Mouse (Mus musculus): ENCODE measurements at regions not wholly inside any gene's neighbourhood (a gene's known extent, or its start where the extent isn't known, plus 50 kb on each side); places are given as distances from the start of the nearest gene placed in this dataset.

DNA sequence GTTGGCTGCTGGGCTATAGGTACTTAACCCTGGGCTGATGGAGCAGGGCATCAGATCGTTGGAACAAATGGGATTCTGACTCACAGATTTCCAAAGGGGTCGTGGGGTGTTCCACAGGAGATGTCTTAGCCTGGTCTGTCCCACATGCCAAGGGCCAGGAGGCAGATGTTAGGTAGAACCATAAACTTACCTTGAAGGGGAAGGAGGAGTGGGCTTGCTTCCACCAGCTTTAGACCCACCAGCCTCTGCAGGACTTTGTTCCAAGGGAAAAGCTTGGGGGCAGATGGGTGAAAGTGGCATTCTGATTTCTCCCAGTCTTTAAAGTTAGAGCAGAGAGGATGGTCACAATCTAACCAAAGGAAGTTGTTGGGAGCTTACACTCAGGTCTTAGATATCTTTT lies 165.7 kb upstream of the Agap1 start:
- no peak for DNase-seq

DNA sequence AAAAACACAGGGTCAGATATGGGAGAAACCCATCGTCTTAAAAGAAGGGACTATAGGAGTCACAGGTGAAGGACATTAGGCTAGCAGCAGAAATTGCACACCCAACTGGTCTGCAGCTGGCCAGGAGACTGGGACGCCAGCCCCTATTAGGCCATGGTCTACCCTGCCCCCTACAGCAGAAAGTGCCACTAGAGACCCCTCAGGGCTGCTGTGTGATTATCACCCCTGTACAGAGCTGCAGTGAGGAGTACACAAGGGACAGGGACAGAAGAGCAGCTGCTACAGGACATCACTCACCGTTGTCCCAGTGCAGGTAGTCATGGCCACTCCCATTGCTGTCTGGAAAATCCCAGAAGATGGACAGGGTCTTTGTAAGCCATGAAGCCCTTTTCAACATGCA lies 157.9 kb upstream of the Agap1 start:
- no peak for DNase-seq

DNA sequence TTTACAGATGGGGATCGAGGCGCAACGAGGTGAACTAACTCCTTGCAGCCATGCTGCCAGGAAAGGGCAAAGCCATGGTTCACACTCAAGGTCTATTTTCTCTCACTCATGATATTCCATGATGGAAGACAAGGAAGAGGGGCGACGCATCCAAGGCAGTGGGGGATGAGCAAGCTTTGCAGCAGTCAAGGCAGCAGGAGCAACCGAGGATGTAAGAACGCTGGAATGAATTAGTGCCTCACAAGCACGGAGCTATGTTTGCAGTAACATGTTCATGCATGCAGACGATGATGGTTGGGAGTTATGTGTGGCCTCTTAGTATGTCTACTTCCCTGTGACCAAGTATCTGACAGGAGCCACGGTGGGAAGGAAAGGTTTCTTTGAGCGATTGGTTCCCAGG lies 156.8 kb upstream of the Agap1 start:
- no peak for DNase-seq

DNA sequence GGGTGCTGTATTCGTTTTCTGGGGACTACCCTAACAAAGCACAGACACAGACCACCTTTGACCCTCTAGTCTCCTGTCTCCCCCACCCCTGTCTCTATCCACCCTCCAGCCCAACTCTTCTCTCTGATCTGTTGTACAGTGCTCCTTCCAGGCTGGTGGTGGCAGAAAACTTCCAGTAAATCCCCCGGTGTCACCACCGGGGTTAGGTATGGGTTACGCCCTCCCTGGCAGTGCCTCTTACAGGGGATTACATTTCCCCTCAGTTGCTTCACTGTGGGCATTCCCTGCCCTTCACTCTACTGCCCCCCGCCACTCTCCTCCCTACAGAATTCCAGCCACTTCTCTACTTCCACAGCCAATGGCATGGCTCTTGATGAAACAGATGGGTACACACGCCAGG lies 153.5 kb upstream of the Agap1 start:
- DNase-seq = no peak

DNA sequence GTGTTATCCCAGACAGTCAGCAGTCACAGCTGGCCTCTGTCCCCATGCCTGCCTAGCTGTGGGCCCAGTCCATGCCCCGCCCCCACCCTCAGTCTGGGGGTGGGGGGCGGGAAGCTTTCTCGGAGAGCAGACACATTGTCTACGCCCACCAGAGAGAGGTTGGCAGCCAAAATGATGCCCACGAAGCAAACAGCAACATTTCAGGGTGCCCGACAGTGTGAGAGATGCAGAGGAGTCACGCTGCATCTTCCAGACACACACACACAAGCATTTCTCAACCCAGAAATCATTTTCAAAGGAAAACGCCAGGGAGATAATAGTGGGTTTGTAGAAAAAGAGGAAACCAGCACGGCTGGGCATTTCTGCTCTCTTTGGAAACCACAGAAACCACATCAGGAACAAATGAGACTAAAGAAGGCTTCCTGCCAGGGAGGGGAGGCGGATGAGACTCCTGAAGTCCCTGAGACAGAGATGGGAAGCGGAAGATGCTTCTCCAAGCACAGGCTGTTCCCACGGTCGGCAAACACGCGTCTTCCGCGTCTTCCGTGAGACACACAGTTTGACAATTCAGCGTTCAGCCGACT lies 152.1 kb upstream of the Agap1 start:
- no peak for DNase-seq

DNA sequence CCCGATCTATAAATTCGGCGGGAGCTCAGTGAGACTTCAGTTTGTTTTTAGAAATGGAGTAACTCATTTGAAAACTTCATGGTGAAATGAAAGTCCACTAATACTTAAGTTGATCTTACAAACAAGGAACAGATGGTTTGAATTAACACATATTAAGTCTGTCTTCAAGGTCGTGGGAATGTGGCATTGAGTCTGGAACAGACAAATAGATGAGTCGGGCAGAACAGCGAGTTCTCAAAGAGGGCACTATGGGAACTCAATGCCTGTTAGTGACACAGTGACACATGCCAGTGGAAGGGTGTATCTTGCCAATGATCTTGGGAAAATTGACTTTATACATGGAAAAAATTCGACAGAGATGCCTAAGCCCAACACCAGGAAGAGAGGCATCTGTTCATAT lies 149.4 kb upstream of the Agap1 start:
- no peak for DNase-seq

DNA sequence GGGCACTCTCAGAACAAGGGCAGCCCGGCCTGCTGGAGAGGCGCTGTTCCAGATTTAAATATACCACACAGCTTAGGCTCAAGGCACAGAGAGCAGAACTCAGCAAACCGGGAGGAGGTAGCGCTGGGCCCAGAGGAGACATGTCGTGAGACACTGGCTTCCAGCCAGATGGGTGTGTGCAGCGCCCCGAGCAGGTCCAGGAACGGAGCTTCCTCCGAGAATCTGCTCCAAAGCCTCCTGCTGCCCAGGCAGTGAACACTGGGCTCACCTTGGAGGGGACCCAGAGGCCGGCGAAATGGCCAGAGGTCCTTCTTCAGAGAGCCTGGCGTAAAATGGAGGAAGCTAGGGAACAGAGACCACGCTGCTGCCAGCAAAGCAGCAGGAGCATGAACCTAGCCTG lies 145.8 kb upstream of the Agap1 start:
- DNase-seq = peak; percentile 64

DNA sequence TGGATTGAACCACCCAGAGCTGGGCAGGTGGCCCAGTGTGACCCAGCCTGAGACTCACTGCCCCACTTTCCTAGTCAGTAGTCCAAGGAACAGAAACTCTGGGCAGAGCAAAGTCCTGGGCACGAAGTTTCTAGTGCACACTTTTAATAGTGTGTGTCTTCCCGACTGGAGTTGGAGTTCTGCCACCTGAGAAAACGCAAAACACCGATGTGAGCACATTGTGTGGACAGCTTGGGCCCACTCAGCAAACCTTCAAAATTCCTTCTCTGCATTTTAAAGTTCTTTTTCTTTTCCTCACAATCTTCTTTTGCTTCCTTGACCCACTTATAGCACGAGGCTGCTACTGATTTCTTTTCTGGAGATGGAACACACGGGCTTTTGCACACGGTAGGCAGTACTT lies 141.5 kb upstream of the Agap1 start:
- no peak for DNase-seq

DNA sequence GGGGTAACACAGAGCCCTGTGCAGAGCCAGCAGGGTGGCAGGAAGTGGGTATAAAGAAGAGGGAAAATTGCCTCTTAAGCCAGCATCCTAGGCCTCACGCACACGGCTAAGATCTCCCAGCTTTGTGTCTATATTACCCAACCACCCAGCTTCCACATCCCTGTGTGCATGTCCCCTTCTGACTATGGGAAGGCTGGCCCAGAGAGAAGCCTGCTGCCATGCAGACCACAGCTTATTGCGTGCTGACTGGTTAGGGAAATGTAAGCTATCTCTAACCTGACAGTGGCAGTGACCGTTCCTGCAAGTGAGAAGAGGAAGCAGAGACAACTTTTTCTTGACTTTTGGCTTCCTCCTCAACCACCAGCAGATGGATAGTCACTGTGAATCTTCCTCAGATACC lies 136.7 kb upstream of the Agap1 start:
- no peak for DNase-seq

DNA sequence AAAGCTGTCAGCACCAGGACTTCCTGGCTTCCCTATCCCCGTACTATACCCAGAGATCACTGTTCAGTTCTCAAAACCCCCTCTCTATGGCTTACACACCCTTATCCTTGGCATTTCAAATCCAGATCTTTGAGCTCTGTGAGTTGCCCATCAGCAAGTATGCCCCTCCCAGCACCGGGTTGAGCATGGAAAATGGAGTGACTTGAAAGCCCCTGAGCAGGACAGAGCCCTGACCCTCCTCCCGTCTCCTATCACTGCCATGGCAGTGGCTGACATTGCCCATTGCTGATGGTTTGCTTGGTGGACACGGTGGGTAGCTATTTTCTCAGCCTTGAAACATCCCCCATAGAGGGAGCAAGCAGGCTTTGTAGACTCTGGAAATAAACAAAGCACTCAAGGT lies 135.9 kb upstream of the Agap1 start:
- no peak for DNase-seq

DNA sequence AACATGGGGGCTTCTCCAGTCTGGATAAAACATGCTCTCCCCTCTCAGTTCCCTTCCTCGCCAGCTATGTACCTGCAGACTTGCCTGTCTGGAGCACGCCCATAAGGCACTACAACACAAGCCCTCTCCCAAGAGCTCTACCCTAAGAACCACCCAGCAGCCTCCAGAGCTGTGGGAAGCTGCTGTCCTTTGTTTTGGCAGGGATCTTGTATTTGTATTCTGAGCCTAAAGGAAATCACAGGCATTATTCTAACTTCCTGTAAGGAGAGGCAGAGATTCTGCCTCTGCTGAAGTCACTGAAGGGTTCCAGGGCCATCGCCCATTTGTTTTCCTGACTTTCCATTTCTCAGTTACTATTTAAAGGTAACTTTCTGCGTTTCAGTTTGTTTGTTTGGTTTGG lies 132.0 kb upstream of the Agap1 start:
- no peak for DNase-seq

DNA sequence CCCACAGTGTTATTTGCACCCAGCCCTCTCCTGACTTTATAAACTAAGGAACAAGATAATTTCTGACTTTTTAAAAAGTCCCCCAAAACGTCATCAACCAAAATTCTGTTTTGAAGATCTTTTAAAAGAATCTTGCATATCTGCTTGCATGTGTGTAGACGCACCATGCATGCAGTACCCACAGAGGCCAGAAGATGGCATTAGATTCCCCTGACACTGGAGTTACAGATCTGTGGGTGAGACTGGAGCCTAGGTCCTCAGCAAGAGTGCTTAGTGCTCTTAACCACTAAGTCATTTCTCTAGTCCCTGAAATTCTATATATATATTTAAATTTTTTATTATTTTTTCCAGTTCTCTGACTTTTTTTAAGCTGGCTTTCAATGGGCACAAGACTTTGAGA lies 131.5 kb upstream of the Agap1 start:
- DNase-seq = peak; percentile 78

DNA sequence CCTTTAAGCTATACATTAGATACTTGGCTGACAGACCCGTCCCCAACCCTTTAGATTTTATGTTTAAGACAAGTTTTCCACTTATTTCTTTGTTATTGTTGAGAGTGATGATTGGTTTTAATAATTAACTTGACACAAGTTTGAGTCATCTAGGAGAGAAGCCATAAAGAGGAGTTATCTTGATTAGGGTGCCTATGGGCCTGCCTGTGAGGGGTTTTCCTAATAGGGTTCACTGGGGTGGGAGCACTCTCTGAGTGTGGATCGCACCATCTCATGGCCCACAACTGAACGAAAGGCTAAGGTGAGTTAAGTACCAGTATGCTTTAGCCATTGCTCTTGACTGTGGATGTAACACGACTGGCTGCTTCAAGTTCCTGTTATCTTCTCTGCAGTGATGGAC lies 123.3 kb upstream of the Agap1 start:
- no peak for DNase-seq

DNA sequence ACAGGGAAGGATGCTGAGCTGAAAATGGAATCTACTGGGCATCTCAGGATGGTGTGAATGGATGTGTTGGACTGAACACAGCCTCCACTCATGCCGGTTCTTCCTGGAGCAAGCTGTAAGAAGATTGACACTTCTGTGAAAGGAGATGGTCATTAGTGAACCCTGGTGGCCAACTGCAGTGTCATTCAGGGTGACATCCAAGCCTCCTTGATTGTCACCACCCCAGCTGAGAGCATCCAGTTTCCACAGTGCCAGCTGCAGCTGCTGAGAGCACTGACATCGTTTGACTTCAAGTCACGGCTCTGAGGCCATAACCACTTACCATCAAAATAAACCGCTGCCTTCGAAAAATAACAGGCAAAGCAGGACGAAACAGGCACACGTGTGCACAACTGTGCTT lies 121.9 kb upstream of the Agap1 start:
- no peak for DNase-seq

DNA sequence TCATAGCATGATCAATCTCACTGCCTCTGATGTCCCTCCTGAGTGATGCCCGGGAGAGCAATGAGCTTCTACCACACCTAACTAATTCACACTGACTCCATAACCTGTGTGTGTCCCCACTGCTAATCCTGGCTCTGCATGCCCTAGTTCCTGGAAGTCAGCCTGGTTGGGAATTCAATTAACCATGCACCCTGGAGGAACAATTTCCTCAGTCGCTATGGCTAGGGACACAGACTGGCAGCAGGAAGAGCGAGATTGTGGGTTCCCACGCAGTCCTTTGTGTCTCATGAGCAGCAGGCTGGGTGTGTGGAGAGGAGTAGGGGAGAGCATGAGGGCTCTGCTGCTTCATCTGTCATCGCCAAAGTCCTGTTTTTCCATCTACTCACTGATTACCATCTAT lies 116.7 kb upstream of the Agap1 start:
- no peak for DNase-seq

DNA sequence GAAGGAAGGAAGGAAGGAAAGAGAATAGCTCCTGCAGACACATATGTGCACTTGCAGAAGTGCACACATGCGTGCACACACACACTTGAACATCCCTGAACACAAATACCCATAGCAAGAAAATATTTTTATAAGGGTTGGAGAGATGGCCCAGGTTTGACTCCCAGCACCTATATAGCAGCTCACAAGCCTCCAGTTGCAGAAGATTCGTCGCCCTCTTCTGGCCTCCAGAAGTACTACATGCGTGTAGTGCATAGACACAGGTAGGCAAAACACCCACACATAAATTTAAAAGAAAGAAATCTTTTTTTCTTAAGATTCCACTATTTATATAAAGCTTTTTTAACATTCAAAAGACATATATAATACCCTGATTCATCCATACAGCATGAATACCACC lies 111.8 kb upstream of the Agap1 start:
- peak; percentile 25 for DNase-seq

DNA sequence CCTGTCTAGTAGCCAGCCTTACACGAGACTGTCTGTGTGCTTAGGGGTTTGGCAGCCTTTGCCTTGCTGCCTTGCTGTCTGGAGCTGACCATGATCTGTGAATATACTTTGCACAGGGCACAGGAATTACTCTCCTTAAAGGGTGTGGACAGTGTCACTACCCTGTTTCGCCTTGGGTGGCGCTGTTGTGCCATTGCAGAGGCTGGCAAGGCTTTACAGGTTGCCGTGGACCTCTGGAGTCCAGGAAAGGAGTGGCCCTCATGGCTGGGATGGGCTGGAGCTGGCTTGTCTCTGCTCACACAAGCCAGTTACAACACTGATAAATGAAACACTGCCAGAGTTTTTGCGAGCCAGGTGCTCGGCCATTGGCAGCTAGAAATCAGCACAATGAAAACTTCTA lies 110.1 kb upstream of the Agap1 start:
- peak; percentile 79 for DNase-seq

DNA sequence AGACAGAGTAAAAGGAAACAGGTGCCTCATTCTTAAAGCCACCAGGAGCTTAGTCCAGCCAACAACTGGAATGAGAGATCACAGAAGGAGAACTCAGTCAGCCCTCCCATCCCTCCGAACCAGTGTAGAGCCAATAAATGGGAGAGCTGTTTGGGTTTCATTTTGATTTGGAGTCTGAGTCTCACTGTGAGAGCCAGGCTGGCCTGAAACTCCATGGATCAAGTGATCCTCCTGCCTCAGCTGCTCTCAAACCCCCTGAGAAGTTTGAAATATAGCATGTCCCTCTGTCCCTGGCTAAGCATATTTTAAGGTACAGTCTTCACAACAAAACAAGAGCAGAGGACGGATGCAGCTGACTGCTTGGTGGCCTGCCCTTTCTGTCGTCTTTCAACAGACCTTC lies 107.3 kb upstream of the Agap1 start:
- DNase-seq = no peak

DNA sequence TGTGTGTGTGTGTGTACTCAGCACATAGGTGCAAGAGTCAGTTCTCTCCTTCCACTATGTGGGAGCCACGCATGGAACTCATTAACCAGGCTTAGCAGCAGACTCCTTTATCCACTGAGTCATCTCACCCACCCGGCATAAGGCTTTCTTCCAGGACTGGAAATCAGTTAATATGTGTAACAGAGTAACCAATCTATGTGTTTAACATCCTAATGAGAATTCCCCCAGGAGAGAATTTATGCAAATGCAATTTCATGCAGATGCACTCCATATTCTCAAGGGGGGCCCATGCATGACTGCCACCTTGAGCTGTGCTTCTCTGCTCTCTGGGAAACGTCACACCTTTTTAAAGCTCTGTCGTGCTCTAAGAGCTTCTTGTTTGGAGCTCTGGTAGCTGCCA lies 101.7 kb upstream of the Agap1 start:
- DNase-seq = no peak

DNA sequence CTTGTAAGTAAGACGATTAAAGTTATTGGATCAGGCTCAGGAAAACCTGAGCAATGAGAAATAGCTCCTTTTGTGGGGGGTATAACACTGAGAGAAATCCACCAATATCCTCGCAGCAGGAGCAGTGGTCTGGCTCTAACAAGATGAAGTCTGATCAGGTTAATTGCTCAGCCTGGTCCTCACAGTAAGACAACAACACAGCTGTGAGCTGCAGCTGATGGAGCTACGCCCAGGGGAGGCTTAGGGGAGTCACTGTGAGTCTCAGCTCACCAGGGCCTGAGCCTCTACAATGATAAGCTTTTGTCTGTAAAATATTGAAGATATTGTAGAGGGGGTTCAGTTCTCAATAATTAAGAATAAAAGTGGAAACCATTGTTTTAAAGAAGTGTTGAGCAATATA lies 95.3 kb upstream of the Agap1 start:
- DNase-seq = no peak

DNA sequence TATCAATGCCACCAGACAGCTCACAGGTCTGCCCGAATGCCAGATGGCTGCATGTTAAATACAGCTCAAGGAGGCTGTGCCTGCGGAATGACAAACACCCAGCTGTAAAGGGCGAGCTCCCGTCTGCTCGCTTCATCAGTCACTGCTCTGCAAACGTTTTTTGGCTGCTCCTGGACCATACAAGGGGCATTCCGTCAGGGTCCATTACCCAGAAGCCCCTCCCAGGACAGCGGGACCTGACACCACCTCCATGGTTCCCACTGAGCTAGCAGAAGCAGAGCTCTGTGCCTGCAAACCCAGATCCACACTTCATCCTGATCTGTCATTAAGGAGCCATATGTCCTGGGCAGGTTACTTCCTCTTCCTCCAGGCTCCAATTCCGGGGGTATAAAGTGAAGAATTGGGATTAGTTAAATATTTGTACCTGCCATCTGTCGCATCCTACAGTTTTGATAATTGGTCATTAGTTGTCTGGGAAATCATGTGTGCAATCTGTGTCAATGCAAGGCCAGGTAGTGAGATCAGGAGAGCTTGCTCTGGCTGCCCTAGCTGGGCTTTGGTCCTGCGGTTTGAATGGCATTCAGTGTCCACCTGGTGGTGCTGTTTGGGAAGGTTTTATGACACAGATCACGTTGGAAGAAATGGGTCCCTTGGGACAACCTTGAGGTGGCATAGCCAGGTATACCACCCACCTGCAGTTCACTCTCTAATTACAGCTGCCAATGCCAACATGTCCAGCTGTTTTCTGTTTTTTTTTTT lies 89.9 kb upstream of the Agap1 start:
- DNase-seq = no peak

DNA sequence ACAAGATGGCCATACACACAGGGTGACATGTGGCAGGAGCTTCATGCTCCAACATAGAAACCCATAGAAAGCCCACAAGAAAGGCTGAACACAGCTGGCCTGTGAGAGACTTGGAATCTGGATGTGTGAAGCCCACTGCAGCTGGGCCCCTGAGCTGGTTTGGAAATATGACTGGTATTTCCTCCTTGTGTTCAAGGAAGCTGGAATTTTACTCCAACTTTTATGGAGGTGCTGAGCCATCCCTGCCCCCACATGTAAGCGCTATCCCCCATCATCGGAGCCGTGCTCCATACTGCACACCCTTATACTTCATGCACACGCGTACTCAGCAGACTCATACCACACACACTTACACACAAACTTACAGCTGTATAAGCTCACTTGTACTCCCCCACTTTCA lies 87.7 kb upstream of the Agap1 start:
- DNase-seq = no peak

DNA sequence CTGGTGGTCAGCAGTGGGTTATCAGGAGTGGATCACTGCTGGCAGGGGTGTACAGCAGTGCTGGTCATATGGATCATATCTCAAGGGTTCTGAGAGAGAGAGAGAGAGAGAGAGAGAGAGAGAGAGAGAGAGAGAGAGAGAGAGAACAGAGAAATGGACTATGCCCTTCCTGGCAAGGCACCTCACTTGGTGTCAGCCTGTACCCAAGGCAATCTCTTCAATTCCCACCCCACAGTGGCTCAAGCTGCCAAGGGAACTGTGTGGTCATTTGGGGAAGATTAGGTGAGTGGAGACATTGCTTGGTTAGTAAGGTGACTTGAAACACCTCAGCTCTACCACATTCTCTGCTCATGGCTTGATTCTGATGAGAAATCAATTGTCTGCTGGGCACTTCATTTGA lies 80.8 kb upstream of the Agap1 start:
- DNase-seq = no peak

DNA sequence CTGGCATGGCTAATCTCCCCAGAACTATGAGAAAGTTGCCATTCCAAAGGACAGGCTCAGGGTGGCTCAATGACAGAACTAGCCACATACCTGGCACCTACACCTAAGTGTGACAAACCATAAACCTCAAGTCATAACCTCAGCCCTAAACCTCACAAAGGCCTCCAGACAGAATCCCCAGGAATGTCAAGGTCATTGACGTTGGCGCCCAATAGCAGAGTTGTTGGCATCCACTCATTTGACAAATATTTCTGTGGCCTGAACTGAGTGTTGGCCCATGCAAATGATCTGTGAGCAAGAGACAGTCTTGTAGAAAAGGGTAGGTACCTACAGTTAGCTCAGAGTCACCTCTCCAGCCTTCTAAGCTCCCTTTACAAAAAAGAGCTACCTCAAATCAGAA lies 80.3 kb upstream of the Agap1 start:
- DNase-seq = no peak

DNA sequence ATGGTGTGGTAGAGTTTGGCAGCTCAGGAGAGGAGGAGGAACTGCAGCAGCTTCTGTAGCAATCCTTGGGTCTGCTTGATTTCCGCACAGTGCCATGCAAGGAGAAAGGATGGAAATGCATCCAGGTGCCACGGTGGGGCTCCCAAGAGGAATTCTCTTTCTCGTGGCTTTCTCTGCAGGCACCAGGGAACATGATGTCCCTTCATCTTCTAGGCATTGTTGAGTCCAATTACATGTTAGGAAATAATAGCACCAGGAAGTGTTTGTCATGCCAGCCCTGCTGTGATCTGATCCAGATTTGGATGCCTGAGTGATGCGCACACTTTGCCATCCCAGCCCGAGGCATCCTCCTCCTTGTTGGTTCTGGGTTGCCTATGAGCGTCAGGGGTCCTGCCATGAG lies 72.6 kb upstream of the Agap1 start:
- no peak for DNase-seq
